Mouse (Mus musculus) heart, adult 9 months (tissue): ENCODE data around the gene Myl6b.
"Not testable (repeated sequence)": the region's sequence is repeated elsewhere in the genome, so short reads cannot be mapped to it uniquely, and the experiment has no call there.

Experiments
- DNase-seq, 2 experiments: peaks; one replicate each; pipeline ENCODE4 v3.0.0; 2022; ENCODE audit warnings: low spot score in 2 of 2

The Myl6b gene

DNA sequence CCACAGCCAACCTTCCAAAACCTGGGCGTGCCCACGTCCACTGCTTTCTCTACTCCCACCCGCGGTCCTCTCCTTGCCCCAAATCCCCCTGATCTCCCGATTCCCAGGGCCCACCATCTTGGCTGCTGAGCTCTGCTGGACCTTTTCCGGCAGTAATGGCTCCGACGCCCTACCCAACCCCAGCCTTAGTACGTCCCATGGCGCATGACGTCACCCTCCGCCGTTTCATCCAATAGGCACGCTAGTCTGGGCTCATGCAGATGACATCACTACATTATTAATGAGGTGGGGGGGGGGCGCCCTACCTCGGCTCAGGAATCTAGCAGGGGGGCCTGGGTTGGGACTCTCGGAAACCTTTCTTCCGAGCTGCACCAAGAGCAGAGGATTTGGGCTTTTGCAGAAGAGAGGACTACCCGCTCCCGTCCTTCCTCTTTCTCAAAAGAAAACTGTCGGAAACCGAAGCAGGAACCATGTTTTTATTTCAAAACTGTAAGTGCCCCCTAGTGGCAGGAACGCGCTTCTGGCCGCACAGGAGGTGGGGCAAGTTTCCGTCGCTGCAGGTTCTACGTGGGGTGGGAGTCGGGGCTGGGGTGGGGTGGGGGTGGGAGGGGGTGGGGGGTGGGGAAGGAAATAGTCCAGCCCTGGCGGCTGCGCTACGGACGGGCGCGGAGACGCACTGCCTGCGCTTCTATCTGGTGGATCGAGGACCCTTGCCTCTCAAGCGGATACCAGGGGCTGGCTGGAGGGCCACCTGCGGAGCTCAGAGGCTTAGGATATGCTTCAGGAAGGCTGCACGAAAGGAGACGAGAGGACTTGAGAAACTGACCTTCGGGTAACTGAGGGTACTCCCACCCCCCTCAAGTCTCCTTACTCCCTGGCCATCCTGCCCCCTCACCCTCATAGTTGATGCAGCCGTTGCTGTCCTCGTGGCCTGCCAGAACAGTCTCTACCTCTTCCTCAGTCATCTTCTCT lies 4.5 kb downstream of the Myl6b start, which contains the start of gene Myl6:
TSS of gene Myl6 (minus strand) at position 451 of the 972 bp plus-strand sequence.
- DNase-seq, result peak; percentile 98

DNA sequence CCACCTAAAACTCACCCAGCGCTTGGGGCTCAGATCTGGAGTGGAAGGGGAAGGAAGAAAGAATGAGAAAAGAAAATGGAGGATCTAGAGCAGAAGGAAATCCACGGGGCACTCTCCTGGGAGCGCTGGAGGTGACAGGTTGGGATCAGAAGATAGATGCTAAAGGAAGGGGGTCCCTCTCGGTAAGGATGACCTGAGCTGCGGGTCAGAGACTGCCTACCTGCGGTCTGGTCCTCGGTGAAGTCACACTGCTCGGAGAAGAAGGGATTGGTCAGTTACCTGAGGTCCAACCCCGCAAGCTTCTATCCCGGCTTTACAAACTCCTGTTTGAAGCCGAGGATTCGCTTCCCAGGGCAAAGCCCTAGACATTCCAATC lies 5.2 kb downstream of the Myl6b start:
- no peak for DNase-seq

DNA sequence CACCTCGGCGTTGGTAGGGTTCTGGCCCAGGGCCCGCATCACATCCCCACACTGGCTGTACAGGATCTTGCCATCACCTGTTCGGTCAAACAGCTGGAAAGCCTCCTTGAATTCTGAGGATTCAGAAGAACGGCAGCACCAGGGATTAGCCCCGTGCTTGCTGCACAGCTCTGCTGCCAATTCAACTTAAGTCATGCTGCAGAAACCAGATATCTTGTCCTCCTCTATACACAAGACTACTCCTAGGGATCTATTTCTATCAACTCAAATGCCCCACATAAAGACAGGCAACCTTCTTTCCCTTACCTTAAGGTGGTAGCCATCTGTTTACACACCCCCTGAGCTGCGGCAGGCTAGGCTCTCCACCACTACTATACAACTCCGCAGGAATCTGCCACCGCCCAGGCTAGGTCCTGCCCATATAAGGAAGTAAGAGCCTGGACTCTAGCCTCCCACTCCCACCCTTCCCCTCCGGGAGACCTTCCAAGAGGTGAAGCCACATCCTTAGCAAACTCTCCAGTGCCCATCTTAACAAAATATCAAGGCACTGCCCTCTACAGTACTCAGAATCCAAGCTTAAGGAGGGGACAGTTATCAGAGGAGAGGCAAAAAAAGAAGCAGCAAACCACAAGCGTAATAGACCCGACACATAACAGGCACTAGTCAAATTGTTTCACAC lies 5.7 kb downstream of the Myl6b start:
- peak; percentile 82 to 83 for DNase-seq

DNA sequence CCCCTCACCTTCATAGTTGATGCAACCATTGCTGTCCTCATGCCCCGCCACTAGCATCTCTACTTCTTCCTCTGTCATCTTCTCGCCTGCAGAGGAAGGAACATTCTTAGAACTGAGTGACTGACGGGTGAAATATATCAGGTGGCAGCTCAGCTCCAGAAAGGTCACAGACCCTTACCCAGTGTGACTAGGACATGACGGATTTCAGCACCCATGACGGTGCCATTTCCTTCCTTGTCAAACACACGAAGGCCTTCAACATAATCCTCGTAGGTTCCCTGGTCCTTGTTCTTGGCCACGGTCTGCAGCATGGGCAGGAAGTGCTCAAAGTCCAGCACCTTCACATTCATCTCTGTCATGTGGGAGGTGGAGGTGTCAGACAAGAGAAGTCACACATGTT lies 6.4 kb downstream of the Myl6b start:
- not testable (repeated sequence) for DNase-seq

DNA sequence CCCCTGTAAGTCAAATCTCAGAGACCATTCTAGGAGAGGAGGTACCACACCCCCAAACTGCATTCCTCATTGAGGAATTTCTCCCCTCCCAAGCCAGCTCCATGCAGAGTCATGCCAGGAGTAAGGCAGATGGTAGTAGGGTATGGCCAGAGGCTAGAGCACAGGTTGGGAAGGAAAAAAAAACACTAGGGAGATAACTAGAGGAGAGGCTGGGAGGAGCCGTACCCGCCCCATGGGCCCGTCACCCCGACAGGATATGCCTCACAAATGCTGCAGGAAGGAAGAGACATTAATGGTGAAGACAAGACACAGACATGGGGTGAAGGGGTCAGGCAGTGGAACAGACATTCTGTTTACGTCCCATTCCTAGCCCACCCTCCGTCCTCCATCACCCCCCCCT lies 7.0 kb downstream of the Myl6b start:
- DNase-seq, result peak in 1 of 2 experiments; percentile 58

DNA sequence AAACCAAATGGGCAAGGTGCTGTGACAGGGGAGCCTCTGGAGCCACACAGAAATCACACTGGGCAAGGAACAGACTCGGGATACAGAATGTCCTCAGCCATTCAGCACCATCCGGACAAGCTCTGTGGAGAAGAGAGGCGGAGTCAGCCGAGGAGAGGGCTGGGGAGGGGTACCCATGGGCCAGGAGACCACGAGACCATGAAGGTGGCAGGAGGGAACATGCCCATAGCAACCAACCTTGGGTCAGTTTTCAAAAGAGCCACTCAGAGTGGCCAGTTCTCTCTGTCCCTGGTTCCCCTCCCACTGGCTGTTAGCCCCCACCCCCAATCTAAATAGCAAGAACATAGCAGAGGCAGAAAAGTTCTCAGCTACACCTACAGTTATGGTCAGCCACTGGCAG lies 7.6 kb downstream of the Myl6b start:
- DNase-seq, result no peak

DNA sequence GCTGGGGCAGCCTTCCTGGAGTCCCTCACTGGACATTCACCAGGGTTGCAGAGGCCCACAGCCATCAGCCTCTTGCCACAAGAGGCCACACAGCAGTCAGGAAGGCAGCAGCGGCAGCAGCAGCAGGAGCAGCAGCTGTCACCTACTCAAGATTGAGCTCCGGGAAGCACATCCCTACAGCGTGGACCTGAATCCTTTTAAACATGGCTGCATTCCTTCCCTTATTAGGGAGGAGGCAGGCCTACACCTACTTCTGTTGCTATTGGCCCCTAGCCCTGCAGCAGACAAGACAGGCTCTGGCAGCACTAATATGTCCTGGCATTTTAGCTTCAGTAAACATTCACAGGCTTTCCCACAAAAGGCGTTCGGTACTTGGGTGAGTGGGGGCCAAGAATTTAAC lies 8.3 kb downstream of the Myl6b start:
- peak; percentile 55 to 63 for DNase-seq

DNA sequence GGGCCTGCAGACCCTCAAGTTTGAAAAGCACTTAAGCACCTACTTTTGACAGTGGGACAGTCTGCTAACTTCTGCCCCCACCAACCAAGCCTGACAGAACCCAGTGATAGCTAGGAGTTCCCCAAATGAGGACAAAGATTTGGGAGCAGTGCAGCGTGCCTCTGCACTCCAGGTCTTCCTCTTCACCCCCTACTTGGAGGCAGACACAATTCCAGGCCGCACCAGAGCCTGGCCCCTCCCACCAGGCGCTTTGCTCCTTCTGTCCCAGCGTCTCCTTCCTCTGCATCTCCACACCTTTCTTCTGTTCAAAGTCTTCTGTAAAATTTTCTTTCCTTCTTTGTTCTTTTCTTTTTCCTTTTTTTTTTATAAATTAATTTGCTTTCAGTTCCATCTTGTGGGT lies 8.7 kb downstream of the Myl6b start:
- no peak for DNase-seq

DNA sequence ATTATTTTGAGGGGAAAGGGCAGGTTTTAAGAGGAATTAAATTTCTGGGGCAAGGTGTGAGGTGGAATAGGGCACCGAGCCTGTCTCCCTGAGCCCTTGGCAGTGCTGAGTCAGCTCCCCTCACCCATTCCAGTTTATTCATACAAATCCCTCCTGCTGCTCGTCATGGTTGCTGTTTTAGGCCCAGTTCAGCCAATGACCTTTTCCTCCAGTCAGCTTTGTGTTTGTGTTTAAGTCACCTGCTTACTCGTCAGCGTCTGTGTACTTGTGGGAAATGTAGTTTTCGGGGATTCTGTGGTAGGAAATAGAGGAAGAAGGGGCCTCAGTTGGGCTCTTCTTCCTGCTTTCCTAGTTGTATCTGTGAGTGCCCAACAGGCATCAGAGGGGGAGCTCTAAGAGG lies 9.1 kb downstream of the Myl6b start:
- DNase-seq, result no peak

DNA sequence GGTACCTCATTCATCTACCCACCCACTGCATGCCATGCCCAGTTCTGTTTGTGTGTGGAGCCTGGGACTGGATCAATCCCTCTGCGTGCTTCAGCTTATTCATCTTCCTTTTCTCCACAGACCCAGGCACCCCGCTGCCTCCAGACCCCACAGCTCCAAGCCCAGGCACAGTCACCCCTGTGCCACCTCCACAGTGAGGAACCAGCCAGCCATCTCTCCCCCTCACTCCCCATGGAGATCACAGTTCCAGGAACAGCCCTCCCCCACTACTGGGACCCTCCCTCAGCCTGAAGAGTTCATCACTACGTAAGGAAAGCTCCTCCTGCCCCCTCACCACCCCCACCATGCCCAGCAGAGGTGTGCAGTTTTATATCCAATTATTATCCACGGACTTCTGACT lies 9.7 kb downstream of the Myl6b start:
- DNase-seq, result no peak

DNA sequence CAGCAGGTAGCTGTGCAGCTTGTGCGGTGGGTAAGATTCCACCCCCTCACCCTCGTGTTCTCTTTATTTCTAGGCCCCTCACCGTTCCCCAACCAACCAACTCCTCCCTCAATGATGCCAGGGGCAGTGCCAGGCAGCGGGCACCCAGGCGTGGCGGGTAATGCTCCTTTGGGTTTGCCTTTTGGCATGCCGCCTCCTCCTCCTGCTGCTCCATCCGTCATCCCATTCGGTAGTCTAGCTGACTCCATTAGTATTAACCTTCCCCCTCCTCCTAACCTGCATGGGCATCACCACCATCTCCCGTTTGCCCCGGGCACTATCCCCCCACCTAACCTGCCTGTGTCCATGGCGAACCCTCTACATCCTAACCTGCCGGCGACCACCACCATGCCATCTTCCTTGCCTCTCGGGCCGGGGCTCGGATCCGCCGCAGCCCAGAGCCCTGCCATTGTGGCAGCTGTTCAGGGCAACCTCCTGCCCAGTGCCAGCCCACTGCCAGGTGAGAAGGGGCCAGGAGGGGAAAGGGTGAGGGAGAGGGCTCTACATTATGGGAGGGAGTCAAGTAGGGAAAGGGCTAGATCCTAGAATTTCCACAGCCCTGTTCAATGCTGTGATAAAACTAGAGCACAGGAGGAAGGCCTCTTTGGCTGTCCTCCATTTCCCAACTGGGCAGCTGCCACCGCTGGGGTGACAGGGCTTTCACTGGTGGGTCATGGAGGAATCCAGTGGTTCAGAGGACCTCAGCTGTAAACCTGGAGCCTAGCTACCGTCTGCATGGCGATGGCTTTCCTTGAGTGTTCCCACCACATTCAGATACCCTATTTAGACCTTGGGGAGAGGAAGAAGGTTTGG lies 10.4 kb downstream of the Myl6b start:
- DNase-seq, result no peak

DNA sequence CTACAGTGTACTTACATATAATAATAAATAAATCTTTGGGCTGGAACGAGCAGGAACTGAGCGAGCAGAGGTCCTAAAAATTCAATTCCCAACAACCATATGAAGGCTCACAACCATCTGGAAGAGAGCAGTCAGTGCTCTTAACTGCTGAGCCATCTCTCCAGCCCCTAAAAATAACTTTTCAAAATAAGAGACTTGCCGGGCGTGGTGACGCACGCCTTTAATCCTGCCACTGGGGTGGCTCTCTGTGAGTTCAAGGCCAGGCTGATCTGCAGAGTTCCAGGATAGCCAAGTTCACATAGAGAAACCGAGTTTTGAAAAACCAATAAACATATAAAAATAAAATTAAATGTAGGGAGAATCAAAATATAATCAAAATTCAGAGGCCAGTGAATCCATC lies 12.1 kb downstream of the Myl6b start:
- DNase-seq, result no peak

DNA sequence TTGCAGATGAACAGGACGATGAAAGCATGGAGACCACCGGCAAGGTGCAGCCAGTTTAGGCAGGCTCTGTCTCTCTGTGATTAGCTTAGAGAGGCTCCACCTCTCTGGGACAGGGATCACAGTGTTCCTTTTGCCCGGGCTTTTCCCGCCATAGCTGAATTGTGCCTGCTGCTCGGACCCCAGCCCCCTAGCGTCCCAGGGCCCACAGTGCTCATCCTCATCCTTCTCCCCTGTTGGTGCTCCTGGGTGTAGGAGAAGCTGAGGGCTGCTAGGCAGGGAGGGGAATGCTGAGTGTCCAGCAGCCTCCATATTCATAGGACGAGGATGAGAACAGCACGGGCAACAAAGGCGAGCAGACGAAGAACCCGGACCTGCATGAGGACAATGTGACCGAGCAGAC lies 24.1 kb downstream of the Myl6b start:
- DNase-seq, result no peak

DNA sequence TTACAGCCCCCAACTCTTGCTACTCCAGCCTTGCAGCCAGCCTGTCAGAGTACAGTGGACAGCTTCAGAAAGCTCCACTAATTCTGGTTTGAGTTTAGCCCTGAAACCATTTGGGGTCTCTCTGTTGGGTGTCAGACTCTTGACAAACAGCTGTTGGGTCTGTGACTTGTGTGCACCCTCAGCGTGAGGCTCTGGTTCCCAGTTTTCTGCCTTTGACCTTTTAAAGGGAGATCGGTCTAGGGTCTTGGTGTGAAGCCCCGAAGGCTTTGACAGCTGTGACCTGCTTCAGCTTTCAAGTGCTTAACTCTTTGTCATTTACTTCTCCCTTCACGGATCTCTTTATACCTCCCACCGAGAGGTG lies 38.2 kb downstream of the Myl6b start:
- no peak for DNase-seq

DNA sequence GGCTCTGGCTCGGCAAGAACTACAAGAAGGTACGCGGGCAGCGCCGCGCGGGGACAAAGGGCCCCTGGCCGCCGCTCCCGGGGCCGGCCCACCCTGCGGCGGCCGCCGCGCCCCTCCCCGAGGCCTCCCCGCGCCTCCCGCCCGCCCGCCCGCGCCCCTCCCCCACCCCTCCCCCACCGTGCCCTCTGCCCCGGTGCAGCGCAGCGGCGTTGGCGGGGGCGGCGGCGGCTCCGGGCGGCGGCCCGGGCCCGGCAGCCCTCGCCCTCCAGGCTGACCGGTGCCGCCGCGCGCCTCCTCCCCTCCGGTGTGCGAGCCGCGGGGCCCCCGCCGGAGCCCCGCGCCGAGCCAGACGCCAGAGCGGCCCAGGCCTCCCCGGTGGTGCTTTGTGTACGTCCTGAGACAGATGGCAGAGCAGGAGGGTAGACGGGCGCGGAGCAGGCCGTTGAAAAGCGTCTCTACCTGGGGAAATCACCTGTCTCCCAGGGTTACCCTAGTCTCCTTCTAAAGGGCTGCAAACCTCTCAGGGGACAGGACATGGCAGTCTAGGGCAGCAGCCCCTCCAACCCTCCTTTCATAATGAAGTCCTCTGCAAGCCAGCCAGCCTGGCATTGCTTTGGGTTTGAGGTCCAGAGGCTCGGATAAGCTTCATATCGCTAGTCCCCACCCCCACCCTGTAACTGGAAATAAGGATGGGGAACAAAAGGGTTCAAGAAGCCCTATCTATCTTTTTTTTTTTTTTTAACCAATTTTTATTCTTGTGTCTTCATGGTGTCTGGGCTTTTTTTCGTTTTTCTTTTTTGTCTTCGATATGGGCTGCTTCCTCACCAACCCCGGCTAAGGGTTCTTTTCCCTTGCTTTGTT lies 38.8 kb downstream of the Myl6b start:
- peak; percentile 36 to 52 for DNase-seq

DNA sequence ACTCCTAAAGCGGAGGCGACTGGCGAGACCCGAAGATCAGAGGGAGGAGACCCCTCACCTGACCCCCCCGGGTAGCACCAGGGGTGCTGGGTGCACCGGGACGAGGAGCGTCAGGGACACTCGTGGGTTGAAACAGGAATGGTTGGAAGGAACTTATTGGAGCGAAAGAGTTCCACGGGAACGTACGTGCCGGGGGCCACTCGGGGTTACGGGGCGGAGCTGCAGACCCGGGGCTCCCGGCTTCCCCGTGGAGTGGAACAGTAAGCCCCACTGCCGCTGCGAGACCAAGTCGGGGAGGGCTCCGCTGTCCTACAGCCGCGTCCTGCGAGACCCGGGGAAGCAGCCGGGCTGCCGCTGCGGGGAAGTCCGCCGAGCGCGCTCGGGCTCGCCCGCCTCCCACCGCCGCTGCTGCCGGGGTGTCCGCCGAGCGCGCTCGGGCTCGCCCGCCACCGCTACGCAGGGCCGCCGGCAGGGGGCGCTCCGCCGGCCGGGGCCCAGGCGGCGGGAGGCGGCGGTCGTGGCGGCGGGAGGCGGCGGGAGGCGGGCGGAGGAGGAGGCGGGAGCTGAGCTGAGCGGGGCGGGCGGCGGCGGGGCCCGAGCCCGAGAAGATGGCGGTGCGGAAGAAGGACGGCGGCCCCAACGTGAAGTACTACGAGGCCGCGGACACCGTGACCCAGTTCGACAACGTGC lies 39.6 kb downstream of the Myl6b start, which contains the start of gene Smarcc2:
TSS of gene Smarcc2 (plus strand) at position 530 of the 690 bp plus-strand sequence.
- peak; percentile 81 for DNase-seq

DNA sequence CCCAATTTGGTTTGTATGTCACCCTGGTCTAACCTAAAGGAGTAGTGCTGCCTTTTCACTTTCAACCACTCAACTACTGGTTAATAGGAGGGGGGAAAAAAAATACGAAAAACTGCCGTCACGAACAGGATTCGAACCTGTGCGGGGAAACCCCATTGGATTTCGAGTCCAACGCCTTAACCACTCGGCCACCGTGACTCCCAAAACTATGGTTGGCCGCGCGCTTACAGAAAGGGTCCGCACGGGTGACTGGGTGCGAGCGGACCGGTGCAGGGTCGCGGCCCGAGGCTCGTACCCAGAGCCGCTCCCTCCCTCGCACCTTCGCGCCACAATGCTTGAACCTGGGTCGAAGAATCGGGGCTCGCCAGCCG lies 40.2 kb downstream of the Myl6b start:
- peak; percentile 80 to 89 for DNase-seq

DNA sequence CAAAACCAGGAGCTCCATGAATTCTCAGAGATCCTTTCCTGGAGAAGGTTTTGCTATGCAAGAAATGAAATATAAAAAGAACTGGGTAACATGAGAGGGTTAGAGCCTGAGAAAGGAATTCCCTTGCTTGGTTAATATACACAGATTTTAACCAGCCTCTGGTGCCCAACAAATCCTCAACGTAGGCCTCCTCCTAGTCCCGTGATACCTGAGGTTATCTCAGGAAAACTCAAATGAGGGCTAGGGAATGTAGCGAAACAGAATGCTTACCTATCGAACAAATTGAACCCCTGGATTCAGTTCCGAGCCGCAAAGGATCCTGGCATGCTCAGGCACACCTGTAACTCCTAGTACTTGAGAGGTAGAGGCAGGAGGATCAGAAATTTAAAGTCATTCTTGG lies 40.8 kb downstream of the Myl6b start:
- no peak for DNase-seq

DNA sequence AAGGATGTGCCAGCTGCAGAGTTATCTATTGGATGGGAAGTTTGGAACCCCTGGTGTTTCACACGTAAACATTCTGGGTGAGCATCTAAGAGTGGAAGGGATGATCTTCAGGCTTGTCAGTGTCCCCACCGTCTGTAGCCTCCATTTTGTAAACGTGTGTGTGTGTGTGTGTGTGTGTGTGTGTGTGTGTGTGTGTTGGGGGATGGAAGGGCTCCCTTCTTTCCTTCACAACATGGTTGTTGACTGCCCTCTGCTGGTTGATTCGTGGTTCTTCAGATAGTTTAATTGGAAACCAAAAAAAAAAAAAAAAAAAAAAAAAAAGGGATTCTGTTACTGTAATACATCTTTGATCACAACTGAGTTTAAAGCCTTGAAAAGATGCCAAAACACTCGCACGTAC lies 43.2 kb downstream of the Myl6b start:
- peak; percentile 38 to 63 for DNase-seq

DNA sequence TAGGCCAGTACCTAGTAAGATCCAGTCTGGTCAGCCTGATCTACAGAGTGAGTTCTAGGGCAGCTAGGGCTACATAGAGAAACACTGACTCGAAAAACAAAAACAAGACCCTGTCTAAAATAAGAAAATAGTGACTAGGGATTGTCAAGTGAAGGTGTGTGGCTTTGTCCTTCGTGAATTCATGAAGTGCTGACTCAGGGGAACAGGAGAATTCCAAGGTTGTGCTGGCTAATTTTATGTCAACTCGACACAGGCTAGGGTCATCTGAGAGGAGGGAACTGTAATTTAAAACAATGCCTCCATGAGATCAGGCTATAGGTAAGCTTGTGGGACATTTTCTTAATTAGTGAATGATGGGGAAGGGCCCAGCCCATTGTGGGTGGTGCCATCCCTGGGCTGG lies 44.0 kb downstream of the Myl6b start:
- no peak for DNase-seq

DNA sequence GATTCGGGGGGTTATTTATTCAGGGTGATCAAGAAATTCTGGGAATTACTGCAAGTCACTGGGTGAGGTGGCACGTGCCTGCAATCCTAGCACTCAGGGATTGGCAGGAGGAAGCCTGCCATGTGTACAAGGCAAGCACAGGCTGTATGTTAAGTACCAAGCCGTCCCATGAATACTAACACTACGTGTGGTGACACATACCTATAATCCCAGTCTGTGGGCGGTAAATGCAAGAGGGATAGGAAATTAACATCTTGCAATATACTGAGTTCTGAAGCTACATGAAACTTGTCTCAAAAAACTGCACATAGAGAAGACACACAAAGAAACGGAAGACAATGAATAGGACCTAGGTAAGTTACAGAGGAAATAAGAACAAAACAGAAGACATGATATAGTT lies 47.5 kb downstream of the Myl6b start:
- no peak for DNase-seq
